Mouse (Mus musculus): ENCODE results near the gene Zfp148. TPM values are rescaled to one million over a fixed set of nuclear protein-coding genes. Genes with fewer than 3 reads are reported as not detected.
A peak's percentile ranks its signal among the peaks of the same experiment; 100 is the strongest.

Zfp148 gene
- polyA plus RNA-seq, 1 experiment from 2014 or later, result 78.9 TPM

GRCm38 (mm10) chr16:33523571-33523970 is 142.9 kb downstream of the Zfp148 start:
- no peak overlapping the region for H3K9ac ChIP-seq (replicated peaks; ENCODE audit: low read depth, low read length)
- no peak overlapping the region for H3K4me2 ChIP-seq (ENCODE audit: low read length)
- H3K36me3 ChIP-seq (ENCODE audit: control insufficient read depth, insufficient read depth), result no peaks in the 10 kb centered on the region
- H3K4me3 ChIP-seq (replicated peaks; ENCODE audit: low read length), result no peak overlapping the region
- no peak overlapping the region for H3K27ac ChIP-seq (ENCODE audit: low read length)
- 0 out of 2 replicates have a peak, but pooled peaks cover 3% of the 10 kb centered on the region for H3K4me1 ChIP-seq (replicated peaks; ENCODE audit: control insufficient read depth, insufficient read depth, low read length)
- H3K9me3 ChIP-seq (ENCODE audit: control insufficient read depth, low read length), result peaks cover 4% of the 10 kb centered on the region; the same call in 1 of the 2 replicates
- no peaks in the 10 kb centered on the region for H3K27me3 ChIP-seq (replicated peaks; ENCODE audit: control insufficient read depth, insufficient read depth, low read length)
- no peak for ATAC-seq
- 57% methylated on average over 10 of the region's 10 CpGs for WGBS

GRCm38 (mm10) chr16:33529502-33530454 is 149.1 kb downstream of the Zfp148 start:
- H3K4me2 ChIP-seq (ENCODE audit: low read length), result no peak overlapping the region
- H3K4me3 ChIP-seq (replicated peaks; ENCODE audit: low read length), result no peak overlapping the region
- peaks cover 4% of the 10 kb centered on the region; the same call in 1 of the 2 replicates for H3K9me3 ChIP-seq (ENCODE audit: control insufficient read depth, low read length)
- H3K4me1 ChIP-seq (replicated peaks; ENCODE audit: control insufficient read depth, insufficient read depth, low read length), result 0 out of 2 replicates have a peak, but pooled peaks cover 3% of the 10 kb centered on the region
- H3K9ac ChIP-seq (replicated peaks; ENCODE audit: low read depth, low read length), result no peak overlapping the region
- WGBS, result 60% methylated on average over 11 of the region's 11 CpGs
- H3K27ac ChIP-seq (ENCODE audit: low read length), result no peak overlapping the region
- ATAC-seq, result no peak
- no peaks in the 10 kb centered on the region for H3K27me3 ChIP-seq (replicated peaks; ENCODE audit: control insufficient read depth, insufficient read depth, low read length)
- H3K36me3 ChIP-seq (ENCODE audit: control insufficient read depth, insufficient read depth), result no peaks in the 10 kb centered on the region

DNA sequence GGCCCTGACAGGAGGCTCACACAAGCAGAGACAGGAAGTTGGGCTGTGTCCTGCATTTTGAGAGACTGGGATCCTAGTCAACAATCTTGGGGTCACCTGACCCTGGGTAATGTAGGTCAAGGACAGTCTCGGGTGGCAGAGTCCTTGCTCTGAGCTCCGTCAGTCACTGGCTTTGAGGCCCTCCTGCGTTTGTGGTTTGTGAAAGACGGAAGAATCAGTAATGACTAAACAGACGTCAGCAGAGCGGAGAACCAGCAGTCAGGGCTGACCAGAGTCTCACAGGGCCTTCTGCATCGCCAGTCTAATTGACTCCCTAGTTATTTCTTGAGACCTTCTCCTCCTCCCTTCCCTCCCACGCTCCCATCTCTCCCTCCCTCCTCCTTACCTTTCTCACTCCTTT is 150.5 kb downstream of the Zfp148 start:
- Histone ChIP-seq H3K36me3 (ENCODE audit: control insufficient read depth, insufficient read depth) (no peaks in the 10 kb centered on the region), H3K4me3 (replicated peaks; ENCODE audit: low read length) (no peak overlapping the region), H3K27me3 (replicated peaks; ENCODE audit: control insufficient read depth, insufficient read depth, low read length) (no peaks in the 10 kb centered on the region), H3K9me3 (ENCODE audit: control insufficient read depth, low read length) (peaks cover 4% of the 10 kb centered on the region; the same call in 1 of the 2 replicates), H3K27ac (ENCODE audit: low read length) (no peak overlapping the region), H3K4me2 (ENCODE audit: low read length) (no peak overlapping the region), H3K9ac (replicated peaks; ENCODE audit: low read depth, low read length) (no peak overlapping the region), H3K4me1 (replicated peaks; ENCODE audit: control insufficient read depth, insufficient read depth, low read length) (0 out of 2 replicates have a peak, but pooled peaks cover 3% of the 10 kb centered on the region)
- WGBS, result 83% methylated on average over 8 of the region's 8 CpGs
- no peak for ATAC-seq

GRCm38 (mm10) chr16:33536456-33536855 is 155.8 kb downstream of the Zfp148 start:
- H3K27me3 ChIP-seq (replicated peaks; ENCODE audit: control insufficient read depth, insufficient read depth, low read length), result no peaks in the 10 kb centered on the region
- H3K4me1 ChIP-seq (replicated peaks; ENCODE audit: control insufficient read depth, insufficient read depth, low read length), result peaks cover 10% of the 10 kb centered on the region
- H3K9ac ChIP-seq (replicated peaks; ENCODE audit: low read depth, low read length), result no peak overlapping the region
- 88% methylated on average over 8 of the region's 8 CpGs for WGBS
- no peaks in the 10 kb centered on the region for H3K9me3 ChIP-seq (ENCODE audit: control insufficient read depth, low read length)
- ATAC-seq, result no peak
- H3K4me2 ChIP-seq (ENCODE audit: low read length), result no peak overlapping the region
- H3K27ac ChIP-seq (ENCODE audit: low read length), result no peak overlapping the region
- no peak overlapping the region for H3K4me3 ChIP-seq (replicated peaks; ENCODE audit: low read length)
- no peaks in the 10 kb centered on the region for H3K36me3 ChIP-seq (ENCODE audit: control insufficient read depth, insufficient read depth)

- peaks cover 10% of the 10 kb centered on the region for H3K4me1 ChIP-seq (replicated peaks; ENCODE audit: control insufficient read depth, insufficient read depth, low read length)
- no peak for ATAC-seq
- H3K4me2 ChIP-seq (ENCODE audit: low read length), result no peak overlapping the region
- H3K9me3 ChIP-seq (ENCODE audit: control insufficient read depth, low read length), result no peaks in the 10 kb centered on the region
- no peak overlapping the region for H3K27ac ChIP-seq (ENCODE audit: low read length)
- H3K27me3 ChIP-seq (replicated peaks; ENCODE audit: control insufficient read depth, insufficient read depth, low read length), result no peaks in the 10 kb centered on the region
- no peaks in the 10 kb centered on the region for H3K36me3 ChIP-seq (ENCODE audit: control insufficient read depth, insufficient read depth)
- H3K9ac ChIP-seq (replicated peaks; ENCODE audit: low read depth, low read length), result no peak overlapping the region
- 62% methylated on average over 21 of the region's 21 CpGs for WGBS
- no peak overlapping the region for H3K4me3 ChIP-seq (replicated peaks; ENCODE audit: low read length)
Measured at GRCm38 (mm10) chr16:33537499-33538225, 157.0 kb downstream of the Zfp148 start.

DNA sequence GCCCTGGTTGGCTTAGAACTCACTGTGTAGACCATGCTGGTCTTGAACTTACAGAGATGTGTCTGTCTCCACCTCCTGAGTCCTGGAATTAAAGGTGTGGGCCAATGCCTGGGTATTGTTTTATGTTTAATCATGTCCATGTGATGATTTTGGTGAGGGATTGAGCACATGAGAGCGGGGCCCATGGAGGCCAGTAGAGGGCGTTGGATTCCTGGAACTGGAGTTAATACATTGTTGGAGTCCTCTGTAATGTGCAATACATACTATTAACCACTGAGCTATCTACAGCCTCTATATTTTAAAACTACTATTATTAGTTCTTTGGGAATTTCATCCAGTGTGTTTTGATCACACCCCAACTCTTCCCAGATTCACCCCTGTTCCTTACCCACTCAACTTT is 163.7 kb downstream of the Zfp148 start:
- Histone ChIP-seq H3K27me3 (replicated peaks; ENCODE audit: control insufficient read depth, insufficient read depth, low read length) (no peaks in the 10 kb centered on the region), H3K36me3 (ENCODE audit: control insufficient read depth, insufficient read depth) (no peaks in the 10 kb centered on the region), H3K27ac (ENCODE audit: low read length) (no peak overlapping the region), H3K9ac (replicated peaks; ENCODE audit: low read depth, low read length) (no peak overlapping the region), H3K9me3 (ENCODE audit: control insufficient read depth, low read length) (no peaks in the 10 kb centered on the region), H3K4me3 (replicated peaks; ENCODE audit: low read length) (no peak overlapping the region), H3K4me1 (replicated peaks; ENCODE audit: control insufficient read depth, insufficient read depth, low read length) (no peaks in the 10 kb centered on the region), H3K4me2 (ENCODE audit: low read length) (no peak overlapping the region)
- ATAC-seq, result no peak
- WGBS, result 96% methylated on average over 2 of the region's 2 CpGs

DNA sequence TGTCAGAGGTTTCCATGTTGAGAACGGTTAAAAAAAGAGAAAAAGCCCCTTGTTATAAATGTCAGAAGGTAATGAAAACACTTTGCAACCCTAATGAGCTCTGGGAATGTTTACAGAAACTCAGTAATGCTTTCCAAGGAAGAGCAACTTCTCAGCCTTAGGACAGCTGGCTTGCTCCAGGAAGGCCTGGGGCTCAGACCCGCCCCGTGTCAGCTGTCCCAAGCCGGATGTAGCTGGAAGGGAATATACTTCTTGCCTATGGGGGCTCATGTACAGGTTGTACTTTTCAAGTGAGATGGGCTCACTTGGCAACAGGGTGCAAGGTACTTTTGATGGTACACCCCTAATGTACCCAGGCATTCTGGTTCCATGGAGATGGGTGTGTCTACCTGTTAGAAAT is 164.9 kb downstream of the Zfp148 start:
- 85% methylated on average over 4 of the region's 4 CpGs for WGBS
- Histone ChIP-seq H3K27me3 (replicated peaks; ENCODE audit: control insufficient read depth, insufficient read depth, low read length) (no peaks in the 10 kb centered on the region), H3K4me2 (ENCODE audit: low read length) (no peak overlapping the region), H3K27ac (ENCODE audit: low read length) (no peak overlapping the region), H3K4me1 (replicated peaks; ENCODE audit: control insufficient read depth, insufficient read depth, low read length) (no peaks in the 10 kb centered on the region), H3K9me3 (ENCODE audit: control insufficient read depth, low read length) (no peaks in the 10 kb centered on the region), H3K36me3 (ENCODE audit: control insufficient read depth, insufficient read depth) (no peaks in the 10 kb centered on the region), H3K4me3 (replicated peaks; ENCODE audit: low read length) (no peak overlapping the region), H3K9ac (replicated peaks; ENCODE audit: low read depth, low read length) (no peak overlapping the region)
- no peak for ATAC-seq

DNA sequence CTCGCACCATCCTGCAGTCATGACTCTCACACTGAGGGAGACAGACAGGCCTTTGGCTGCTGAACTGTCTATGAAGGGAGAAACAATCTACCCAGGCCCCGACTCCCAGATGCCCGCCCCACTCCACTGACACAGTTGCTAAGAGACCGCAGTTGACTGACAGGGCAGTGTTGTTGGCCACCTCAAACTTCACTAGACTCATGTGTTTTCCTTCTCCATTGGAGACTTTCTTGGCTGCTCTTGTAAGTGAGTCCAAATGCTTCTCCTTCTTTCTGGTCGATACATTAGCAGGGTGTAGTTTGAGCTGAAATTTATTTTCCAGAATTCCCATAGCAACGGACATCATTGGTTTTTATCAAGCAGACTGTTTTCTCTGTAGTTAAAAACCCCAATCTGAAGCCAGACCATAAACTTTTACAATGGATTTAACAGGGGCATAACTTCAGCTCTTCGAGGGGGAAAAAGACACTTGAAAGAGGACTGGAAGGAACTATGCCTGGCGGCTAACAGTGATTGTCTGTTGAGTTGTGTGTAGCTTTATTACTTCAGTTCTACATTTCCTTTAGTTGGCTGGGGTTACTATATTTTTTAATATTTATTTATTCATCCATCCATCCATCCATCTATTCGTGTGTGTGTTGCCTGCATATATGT is 173.2 kb downstream of the Zfp148 start:
- H3K36me3 ChIP-seq (ENCODE audit: control insufficient read depth, insufficient read depth), result no peaks in the 10 kb centered on the region
- H3K27me3 ChIP-seq (replicated peaks; ENCODE audit: control insufficient read depth, insufficient read depth, low read length), result no peaks in the 10 kb centered on the region
- H3K4me3 ChIP-seq (replicated peaks; ENCODE audit: low read length), result no peak overlapping the region
- H3K27ac ChIP-seq (ENCODE audit: low read length), result no peak overlapping the region
- 62% methylated on average over 9 of the region's 9 CpGs for WGBS
- H3K4me2 ChIP-seq (ENCODE audit: low read length), result no peak overlapping the region
- no peaks in the 10 kb centered on the region for H3K9me3 ChIP-seq (ENCODE audit: control insufficient read depth, low read length)
- no peak overlapping the region for H3K9ac ChIP-seq (replicated peaks; ENCODE audit: low read depth, low read length)
- ATAC-seq, result peak; percentile 62; the same call in 1 of the 2 replicates
- H3K4me1 ChIP-seq (replicated peaks; ENCODE audit: control insufficient read depth, insufficient read depth, low read length), result 0 out of 2 replicates have a peak, but pooled peaks cover 3% of the 10 kb centered on the region
